Mouse (Mus musculus) bone marrow macrophage, adult 2 months (primary cell): ENCODE results near the gene Ppm1j.

Source experiments
- CTCF ChIP-seq: IDR thresholded peaks from 2 replicates; pipeline ENCODE4 v1.5.1; 2012; ENCODE audit warnings: low read depth, mild to moderate bottlenecking, low read length, moderate library complexity
- POLR2A ChIP-seq: IDR thresholded peaks from 2 replicates; pipeline ENCODE4 v1.6.1; 2012; ENCODE audit warnings: mild to moderate bottlenecking, low read depth, low read length, borderline replicate concordance

- no peak for TF ChIP-seq CTCF
- TF ChIP-seq POLR2A = no peak
Observed at GRCm38 (mm10) chr3:104811752-104812151, 30.9 kb downstream of the Ppm1j start.
